Mouse (Mus musculus) adrenal gland, postnatal 25 days (tissue): Measurements from ENCODE around the gene Cstb. TPM values are rescaled to one million over a fixed set of nuclear protein-coding genes. Genes with fewer than 3 reads are reported as not detected.

ENCODE experiments used
- DNase-seq: peaks from one replicate; pipeline ENCODE4 v3.0.0; 2021; ENCODE audit warnings: mixed read lengths
- microRNA-seq, 2 experiments: library from miRNA; unstranded; fragments of <30 nt; microRNA quantifications; one replicate each; pipeline ENCODE4 v1.2.0; 2021
- total RNA-seq: library from RNA; stranded (reverse); gene quantifications from 2 replicates; pipeline ENCODE4 v1.2.3, GENCODE M21; 2021

Gene Cstb
- total RNA-seq, 1 experiment from 2014 or later: 265 TPM

GRCm38 (mm10) chr10:78461767-78462166 is 36.3 kb downstream of the Cstb start:
- no peak for DNase-seq

DNA sequence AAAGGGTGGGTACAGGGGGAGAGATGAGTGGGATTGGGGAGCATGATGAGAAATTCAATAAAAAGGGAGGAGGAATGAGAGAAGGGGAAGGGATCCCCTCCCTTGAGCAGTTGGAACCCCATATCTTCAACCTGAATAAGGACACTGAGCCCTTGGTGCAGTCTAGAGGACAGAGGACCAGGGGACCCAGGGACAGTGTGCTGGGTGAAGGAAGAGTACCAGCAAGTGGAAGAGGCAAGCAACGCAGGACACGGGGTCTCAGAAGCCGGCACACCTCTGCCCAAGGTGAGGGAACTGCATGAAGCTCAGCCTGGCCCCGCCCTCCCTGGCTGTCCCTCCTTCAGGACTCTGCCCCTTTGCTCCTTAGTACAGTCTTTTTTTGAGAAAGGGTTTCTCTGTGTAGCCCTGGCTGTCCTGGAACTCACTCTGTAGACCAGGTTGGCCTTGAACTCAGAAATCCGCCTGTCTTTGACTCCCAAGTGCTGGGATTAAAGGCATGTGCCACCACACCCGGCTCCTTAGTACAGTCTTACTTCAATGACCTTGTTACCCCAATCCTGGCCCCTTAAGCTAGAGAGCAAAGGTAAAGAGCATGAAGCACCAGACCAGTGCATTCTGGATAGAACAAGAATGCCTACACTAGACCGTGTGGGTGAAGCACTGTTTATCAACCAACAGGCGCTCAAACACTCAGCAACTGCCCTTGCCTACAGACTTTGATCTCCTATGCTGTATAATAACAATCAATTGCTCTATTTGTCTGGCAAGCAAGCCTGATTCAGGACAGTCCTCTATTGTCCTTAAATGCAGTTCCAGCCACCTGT is 37.7 kb downstream of the Cstb start:
- no peak for DNase-seq

DNA sequence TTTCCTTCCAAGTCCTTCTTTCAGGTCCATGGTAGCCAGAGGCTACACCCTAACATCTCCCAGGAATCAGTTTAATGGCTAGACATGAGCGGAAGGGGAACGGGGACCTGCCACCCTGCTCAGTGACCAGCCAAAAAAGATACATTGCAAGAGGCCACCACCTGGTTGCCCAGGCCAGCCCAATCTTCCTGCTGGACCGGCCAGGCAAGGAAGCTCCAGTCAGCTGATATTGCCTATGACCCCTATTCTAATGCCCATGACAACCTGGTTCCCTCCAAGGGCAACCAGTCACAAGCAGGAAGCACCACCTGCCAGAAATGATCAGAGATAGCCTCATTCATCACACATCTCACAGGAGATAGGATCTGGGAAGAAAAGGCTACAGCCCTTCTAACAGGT is 38.3 kb downstream of the Cstb start:
- no peak for DNase-seq

DNA sequence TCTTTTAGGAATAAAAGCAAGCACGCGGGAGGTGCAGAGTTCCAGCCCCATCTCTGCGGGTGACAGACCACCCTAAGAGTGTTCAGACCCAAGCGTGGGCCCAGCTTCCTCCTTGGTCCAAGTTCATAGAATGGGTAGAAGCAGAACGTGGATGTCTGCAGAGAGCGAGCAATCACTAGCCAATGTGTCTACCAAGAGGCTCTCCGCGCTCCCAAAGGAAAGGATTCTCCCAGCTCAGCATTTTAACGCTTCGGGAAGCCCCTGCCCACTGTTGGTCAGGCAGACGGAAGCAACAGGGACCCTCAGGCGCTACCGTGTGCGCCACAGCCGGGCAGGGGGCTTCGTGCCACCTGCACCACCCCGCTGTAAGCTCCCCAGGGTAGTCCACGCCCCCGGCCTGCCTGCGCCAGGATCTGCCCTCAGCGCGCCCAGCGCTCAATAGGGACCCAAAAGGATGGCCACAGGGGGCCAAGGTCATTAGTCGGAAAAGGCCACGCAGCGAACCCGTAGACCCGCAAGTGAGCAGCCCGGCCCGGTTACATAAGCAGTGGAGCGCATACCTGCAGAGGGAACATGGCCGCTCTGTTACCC is 38.8 kb downstream of the Cstb start:
- no peak for DNase-seq

- peak; percentile 95 for DNase-seq
Measured at GRCm38 (mm10) chr10:78464792-78465207, 39.3 kb downstream of the Cstb start, which contains the start of gene Pdxk. Gene Pdxk (minus strand): TSS chr10:78464975.

GRCm38 (mm10) chr10:78465472-78465871 is 40.0 kb downstream of the Cstb start:
- DNase-seq: no peak

GRCm38 (mm10) chr10:78466647-78467046 is 41.2 kb downstream of the Cstb start:
- DNase-seq: no peak

GRCm38 (mm10) chr10:78467761-78468310 is 42.4 kb downstream of the Cstb start:
- DNase-seq: peak; percentile 73

DNA sequence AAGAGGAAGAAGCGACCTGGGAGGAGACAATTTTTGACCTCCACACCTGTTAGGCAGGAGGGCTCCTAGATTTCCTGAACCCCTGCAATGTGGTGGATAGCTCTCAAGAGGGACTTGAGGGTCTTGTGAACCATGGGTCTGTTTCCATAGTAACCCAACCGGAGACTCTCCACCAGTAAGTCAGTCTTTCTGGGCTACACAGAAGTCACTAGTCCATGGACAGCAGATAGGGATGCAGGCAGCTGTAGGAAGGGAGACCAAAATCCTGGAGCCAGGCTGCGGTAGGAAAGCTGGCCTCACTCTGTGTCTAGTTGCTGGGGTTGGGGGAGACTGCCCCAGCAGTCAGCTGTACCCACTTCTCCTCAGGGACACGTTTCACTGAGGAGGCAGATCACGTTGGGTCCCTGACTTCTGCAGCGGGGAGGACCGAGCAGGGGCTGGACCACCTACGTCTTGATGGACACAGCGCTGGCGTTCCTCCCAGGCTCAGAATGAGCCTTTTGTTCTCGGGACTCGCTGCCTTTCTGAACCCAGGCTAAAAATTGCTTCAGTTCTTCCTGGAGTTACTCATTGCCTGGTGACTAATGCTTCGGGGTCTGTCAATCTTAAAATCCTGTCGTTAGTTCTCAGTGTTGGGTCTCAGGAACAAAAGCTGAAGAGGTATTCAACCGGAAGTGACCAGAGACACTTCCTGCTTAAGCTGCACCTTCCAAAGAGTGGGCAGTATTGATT is 45.3 kb downstream of the Cstb start:
- no peak for DNase-seq

DNA sequence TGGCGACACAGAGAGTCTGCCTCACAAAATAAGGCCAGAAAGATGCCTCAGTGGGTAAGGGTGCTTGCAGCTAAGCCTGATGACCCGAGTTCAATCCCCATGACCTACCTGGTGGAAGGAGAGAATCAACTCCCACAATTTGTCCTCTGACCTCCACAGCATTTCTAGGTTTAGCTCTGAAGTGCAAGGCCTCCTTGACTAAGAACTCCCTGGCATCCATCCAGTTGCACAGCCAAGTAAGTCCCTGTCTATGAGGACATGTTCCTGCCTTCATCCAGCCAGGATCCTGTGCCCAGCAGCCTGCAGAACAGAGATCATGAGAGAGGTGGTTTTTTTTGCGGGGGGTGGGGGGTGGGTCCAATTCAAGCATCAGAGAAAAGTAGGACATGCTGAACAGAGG is 46.6 kb downstream of the Cstb start:
- peak; percentile 42 for DNase-seq

GRCm38 (mm10) chr10:78473434-78473833 is 48.0 kb downstream of the Cstb start:
- no peak for DNase-seq

DNA sequence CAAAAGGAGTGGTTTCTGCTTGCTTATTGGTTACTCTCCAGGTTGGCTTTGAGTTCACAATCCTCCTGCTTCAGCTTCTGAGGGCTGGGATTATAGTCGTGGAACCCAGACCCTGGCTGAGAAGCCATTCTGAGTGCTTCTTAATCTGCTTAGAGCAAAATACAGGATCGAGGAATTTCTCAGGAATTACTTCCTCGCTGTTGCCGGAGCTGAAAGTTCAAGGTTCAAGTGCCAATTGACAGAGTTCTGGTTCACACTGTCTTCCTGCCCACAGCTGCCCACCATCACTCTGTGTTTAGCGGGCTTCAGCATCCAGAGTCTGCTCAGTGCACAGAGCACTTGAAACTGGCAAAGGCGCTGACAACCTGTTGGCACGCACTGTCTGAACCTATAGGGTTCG is 49.3 kb downstream of the Cstb start:
- DNase-seq: no peak

- no peak for DNase-seq
Measured at GRCm38 (mm10) chr10:78476821-78477220, 51.4 kb downstream of the Cstb start.

Small RNAs within 50 kb of the gene (microRNA-seq; reads per million reads assigned to microRNA genes)
- 0 reads per million in 2 experiments for gene Mir6410
- 0 reads per million in 2 experiments for gene Mir6907
- 0.34 to 0.36 reads per million in 2 experiments for gene Mir6908

Other genes starting within 250 kb of the Cstb start
- 17.8 and 17.9 TPM in 2 replicates for gene Pwp2, start 240.5 kb upstream of the Cstb start, total RNA-seq
- gene Trappc10, start 181.0 kb upstream of the Cstb start, total RNA-seq: 53.0 and 56.6 TPM in 2 replicates
- gene Agpat3, start 73.2 kb upstream of the Cstb start, total RNA-seq: 334 and 362 TPM in 2 replicates
- gene Rrp1, start 12.6 kb upstream of the Cstb start, total RNA-seq: 228 and 255 TPM in 2 replicates
- 23.2 and 24.1 TPM in 2 replicates for gene Pdxk, start 39.3 kb downstream of the Cstb start, total RNA-seq
- gene Olfr1358, start 91.8 kb downstream of the Cstb start, total RNA-seq: not detected in 2 replicates
- gene Ilvbl, start 148.7 kb downstream of the Cstb start, total RNA-seq: 50.5 and 51.8 TPM in 2 replicates
- 42.4 and 46.9 TPM in 2 replicates for gene Syde1, start 166.3 kb downstream of the Cstb start, total RNA-seq
- gene Olfr1357, start 192.4 kb downstream of the Cstb start, total RNA-seq: not detected in 2 replicates